Mouse (Mus musculus) olfactory bulb, adult 2 months (tissue): ENCODE results near the gene Teddm1a. TPM values are rescaled to one million over a fixed set of nuclear protein-coding genes. Genes with fewer than 3 reads are reported as not detected.

ENCODE experiments used
- H3K27ac ChIP-seq: fragments of 200-500 bp; 2 replicates; pipeline ENCODE4 v1.5.1; 2012; ENCODE audit warnings: low read depth, low read length; ENCODE audit not compliant: insufficient read depth
- H3K4me1 ChIP-seq: fragments of 200-500 bp; 2 replicates; pipeline ENCODE4 v1.6.1; 2012; ENCODE audit warnings: low read length; ENCODE audit not compliant: control insufficient read depth, insufficient read depth
- H3K4me3 ChIP-seq: fragments of 200-500 bp; 2 replicates; pipeline ENCODE4 v1.5.1; 2012; ENCODE audit warnings: mild to moderate bottlenecking, low read depth, low read length, moderate library complexity; ENCODE audit not compliant: insufficient read depth
- CTCF ChIP-seq: fragments of 200-500 bp; IDR thresholded peaks from 2 replicates; pipeline ENCODE4 v1.5.1; 2012; ENCODE audit warnings: low read depth, mild to moderate bottlenecking, low read length, moderate library complexity; ENCODE audit not compliant: insufficient read depth
- POLR2A ChIP-seq: fragments of 200-500 bp; IDR thresholded peaks from 2 replicates; pipeline ENCODE4 v1.6.1; 2012; ENCODE audit warnings: mild to moderate bottlenecking, low read depth, low read length, moderate library complexity; ENCODE audit not compliant: insufficient read depth
- WGBS: fragments of 180-500 bp; shearing (Covaris S2); methylation state at CpG from one replicate; pipeline ENCODE4 v1.1.7; 2018; 5-methylcytosine and 5-hydroxymethylcytosine counted together
- polyA plus RNA-seq: library from polyadenylated mRNA; stranded (reverse); fragments of >200 nt; gene quantifications from 2 replicates; pipeline ENCODE4 v1.2.4, GENCODE M21; 2012; ENCODE audit warnings: low replicate concordance; ENCODE audit not compliant: missing spikeins, insufficient read depth, insufficient read length

Teddm1a gene
- polyA plus RNA-seq, 1 experiment = not detected

DNA sequence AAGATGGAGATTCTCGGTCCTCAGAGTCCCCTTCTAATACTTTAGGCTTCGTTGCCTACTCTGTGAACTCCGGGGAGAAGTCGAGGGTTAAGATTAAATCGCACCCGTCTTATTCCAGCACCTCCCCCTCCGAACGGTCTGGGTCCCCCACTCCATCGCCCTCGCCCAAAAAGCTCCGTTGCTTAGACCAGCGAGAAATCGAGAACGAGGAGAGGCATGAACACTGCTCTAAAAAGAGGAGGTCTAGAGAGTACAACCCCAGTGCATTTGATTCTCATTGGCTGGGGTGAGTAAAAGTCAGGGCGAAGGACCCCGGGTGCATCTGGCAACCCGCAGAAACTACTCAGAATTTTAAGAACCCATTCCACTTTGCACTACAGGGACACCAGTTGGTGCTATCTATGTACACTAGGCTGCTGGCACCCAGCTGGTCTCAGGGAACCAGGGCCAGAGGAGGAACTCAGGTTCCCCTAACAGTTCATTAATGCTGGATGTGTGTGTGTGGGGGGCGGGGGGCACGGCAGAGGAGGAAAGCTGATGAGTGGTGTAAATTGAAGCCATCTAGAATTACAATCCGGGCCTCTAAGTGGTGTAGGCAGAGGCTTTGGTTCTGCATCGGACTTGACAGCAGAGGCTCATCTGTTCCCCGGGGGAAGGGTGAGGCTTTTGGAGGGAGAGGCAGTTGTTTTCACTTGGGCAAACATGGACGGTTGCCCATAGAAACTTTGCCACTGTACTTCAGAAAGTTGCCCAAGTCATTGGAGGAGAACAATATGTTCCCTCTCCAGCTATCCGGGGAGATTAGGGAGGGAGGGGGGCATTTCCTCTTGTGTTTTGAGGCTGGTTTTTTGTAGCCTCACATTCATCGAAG is 9.6 kb downstream of the Teddm1a start:
- TF ChIP-seq POLR2A (no peak), CTCF (no peak)
- 3% methylated on average over 25 of the region's 25 CpGs for WGBS
- Histone ChIP-seq H3K4me1 (peaks cover 16% of the 10 kb centered on the region; the same call in 1 of the 2 replicates), H3K4me3 (peak overlapping the region; percentile 83), H3K27ac (peak overlapping the region; percentile 90)

DNA sequence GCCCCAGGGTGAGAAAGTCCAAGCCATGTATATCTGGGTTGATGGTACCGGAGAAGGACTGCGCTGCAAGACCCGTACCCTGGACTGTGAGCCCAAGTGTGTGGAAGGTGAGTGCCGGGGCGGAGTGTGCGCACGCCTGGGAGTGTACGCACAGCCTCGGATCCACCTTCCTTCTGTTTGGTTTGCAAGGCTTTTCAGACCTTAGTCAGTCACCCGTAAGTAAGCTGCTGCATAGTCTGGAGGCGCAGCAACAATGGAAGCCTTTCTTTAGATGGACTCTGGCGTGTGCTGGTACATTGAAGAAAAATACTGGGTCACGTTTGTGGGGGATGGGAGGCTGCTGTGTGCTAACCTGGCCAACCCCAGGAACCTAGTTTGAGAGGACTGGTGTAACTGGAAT is 11.5 kb downstream of the Teddm1a start:
- Histone ChIP-seq H3K27ac (peak overlapping the region; percentile 54; the same call in 1 of the 2 replicates), H3K4me3 (peak overlapping the region; percentile 38), H3K4me1 (peaks cover 19% of the 10 kb centered on the region)
- WGBS = 48% methylated on average over 13 of the region's 13 CpGs
- TF ChIP-seq CTCF = no peak
- no peak for TF ChIP-seq POLR2A

DNA sequence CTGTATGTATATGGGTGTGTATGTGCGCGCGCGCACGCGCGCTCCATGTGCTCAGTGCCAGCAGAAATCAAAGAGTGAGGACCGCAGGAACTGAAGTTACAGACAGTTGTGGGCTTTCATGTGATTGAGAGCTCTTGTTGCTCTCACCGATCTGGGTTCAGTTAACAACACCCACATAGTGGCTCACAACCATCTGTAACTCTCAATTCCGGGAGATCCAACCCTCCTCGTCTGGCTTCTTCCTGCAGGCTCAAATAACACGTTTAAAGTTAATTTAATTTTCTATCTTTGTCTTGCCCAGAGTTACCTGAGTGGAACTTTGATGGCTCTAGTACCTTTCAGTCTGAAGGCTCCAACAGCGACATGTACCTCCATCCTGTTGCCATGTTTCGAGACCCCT is 12.7 kb downstream of the Teddm1a start:
- TF ChIP-seq POLR2A = no peak
- no peak for TF ChIP-seq CTCF
- Histone ChIP-seq H3K4me1 (peaks cover 20% of the 10 kb centered on the region), H3K27ac (peak overlapping the region; percentile 55; the same call in 1 of the 2 replicates), H3K4me3 (peak overlapping the region; percentile 20)
- 73% methylated on average over 14 of the region's 14 CpGs for WGBS

DNA sequence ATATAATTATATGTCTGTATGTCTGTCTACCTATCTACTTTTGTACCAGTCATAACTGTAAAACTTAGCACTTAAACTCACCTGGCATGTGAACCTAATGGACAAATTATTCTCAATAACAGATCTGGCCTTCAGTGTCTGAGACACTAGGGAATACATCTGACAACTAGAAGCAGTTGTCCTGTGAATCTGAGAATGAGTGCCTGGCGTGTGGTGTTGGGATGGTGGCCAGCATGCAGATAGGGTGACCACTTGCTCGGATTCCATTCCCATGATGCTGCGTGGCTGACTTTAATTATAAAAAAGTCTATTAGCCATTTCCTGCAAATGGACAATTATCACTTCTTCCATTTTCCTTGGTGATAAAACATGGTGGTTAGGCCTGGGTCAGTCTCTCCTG is 14.3 kb downstream of the Teddm1a start:
- 75% methylated on average over 3 of the region's 3 CpGs for WGBS
- Histone ChIP-seq H3K4me1 (peaks cover 20% of the 10 kb centered on the region), H3K27ac (no peak overlapping the region), H3K4me3 (no peak overlapping the region)
- no peak for TF ChIP-seq CTCF
- no peak for TF ChIP-seq POLR2A

DNA sequence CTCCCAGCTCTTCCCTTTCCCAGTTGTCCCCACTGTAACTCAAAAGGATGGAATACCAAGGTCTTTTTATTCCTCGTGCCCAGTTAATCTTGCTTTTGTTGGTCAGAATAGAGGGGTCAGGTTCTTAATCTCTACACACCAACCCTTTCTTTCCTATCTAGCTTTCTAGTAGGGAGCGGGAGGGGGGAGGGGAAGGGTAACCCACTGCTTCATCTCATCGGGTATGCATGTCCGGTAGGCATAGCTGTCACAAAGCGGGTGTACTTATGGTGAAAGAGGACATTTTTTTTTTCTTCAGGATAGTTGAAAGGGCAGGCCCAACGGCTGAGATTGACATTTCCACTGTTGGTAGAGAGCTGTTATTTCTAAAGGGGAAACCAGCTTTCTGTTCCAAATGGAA is 16.7 kb downstream of the Teddm1a start:
- Histone ChIP-seq H3K4me1 (peaks cover 11% of the 10 kb centered on the region), H3K4me3 (no peak overlapping the region), H3K27ac (peak overlapping the region; percentile 10; the same call in 1 of the 2 replicates)
- 58% methylated on average over 6 of the region's 6 CpGs for WGBS
- TF ChIP-seq CTCF = no peak

DNA sequence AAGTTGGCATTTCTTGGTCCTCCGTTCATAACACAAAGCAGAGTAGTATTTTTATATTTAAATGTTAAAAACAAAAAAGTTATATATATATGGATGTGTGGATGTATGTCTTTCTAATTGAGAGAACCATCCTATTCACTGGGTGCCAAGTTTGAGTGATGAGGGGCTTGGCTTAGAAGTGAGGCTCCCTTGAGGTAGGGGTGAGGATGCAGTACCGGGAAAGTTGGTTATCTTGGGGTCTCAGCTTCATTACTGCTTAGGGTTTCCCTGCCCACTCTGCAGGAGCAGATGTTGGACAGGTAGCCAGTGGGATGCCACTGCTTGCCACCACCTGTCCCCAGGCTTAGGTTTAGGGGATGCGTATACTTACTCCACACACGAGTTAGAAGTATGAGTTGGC is 17.2 kb downstream of the Teddm1a start:
- H3K4me3 ChIP-seq = no peak overlapping the region
- 88% methylated on average over 4 of the region's 4 CpGs for WGBS
- H3K27ac ChIP-seq = no peak overlapping the region
- peaks cover 11% of the 10 kb centered on the region for H3K4me1 ChIP-seq
- TF ChIP-seq CTCF (no peak), POLR2A (no peak)

DNA sequence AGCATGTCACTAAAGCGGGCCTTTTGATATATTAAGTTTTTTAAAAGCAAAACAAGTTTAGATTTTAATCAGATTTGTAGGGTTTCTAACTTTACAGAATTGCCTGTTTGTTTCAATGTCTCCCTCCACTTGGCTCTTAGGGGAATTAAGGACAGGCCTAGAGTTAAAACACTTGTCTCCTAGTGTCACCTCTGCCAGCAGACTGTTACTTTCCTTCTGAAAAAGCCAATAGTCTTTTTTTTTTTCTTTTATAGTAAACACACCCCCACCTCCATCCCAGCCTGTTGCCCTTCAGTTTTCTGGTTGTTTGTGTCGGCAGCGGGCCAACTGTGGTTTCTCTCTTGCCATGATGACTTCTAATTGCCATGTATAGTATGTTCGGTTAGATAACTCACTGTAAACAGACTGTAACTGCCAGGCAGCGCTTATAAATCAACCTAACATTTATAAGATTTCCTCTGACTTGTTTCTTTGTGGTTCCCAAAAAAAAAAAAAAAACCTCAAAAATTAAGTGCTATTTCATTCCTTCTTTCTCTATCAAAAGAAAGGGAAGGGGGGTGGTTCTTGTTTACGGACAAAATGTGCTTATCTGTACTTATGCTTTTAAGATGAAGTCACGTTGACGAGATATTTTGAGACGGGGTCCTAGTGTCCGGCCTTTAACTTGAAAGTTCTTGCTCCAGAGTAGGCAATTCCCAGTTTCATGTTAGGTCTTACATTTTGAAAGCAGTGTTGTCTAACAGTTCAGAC is 17.8 kb downstream of the Teddm1a start:
- TF ChIP-seq POLR2A (no peak), CTCF (no peak)
- WGBS = 58% methylated on average over 10 of the region's 10 CpGs
- Histone ChIP-seq H3K27ac (no peak overlapping the region), H3K4me3 (no peak overlapping the region), H3K4me1 (peaks cover 11% of the 10 kb centered on the region)

DNA sequence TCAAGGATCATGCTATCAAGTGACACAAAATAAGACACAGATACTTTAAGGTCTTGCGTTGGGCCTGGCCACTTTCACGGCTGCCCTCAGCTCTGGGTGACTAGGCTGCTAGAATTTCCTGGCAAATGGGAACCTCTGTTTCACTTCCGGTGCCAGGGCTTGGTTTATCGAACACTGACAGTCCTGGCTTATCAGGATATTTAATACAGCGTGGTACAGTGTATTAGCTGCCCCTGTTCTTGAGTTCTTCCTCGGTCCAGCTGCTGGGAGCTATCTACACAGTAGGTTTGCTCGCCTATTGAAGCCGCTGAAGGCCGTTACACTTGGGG is 18.4 kb downstream of the Teddm1a start:
- H3K4me1 ChIP-seq = peaks cover 10% of the 10 kb centered on the region
- no peak overlapping the region for H3K4me3 ChIP-seq
- no peak overlapping the region for H3K27ac ChIP-seq
- TF ChIP-seq POLR2A = no peak
- no peak for TF ChIP-seq CTCF
- 74% methylated on average over 9 of the region's 9 CpGs for WGBS

DNA sequence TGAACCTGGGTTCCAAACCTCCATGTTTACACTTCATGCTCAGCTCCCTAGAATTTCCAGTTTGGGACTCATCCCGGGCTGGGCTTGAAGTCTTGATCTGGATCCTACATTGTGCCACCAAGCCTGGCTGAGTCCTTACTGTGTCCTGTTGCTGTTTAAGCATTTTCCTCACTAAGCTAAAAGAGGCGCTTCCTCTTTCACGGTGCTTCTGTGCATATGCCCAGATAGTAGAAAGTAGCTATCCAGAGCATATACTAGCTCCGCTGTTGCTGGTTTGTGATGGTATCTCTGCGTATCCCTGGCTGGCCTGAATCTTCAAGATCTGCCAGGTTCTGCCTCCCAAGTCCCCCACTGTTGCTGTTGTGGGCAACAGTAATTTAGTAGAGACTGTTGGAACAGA is 18.9 kb downstream of the Teddm1a start:
- H3K27ac ChIP-seq = no peak overlapping the region
- peaks cover 9% of the 10 kb centered on the region for H3K4me1 ChIP-seq
- no peak overlapping the region for H3K4me3 ChIP-seq
- WGBS = 71% methylated on average over 5 of the region's 5 CpGs
- TF ChIP-seq CTCF = no peak
- TF ChIP-seq POLR2A = no peak
